Mouse (Mus musculus) right cerebral cortex, postnatal 14 days (tissue): ENCODE data around the gene Tlr9.

Experiments
- DNase-seq: peaks from one replicate; pipeline ENCODE4 v3.0.0; 2022

Gene Tlr9

DNA sequence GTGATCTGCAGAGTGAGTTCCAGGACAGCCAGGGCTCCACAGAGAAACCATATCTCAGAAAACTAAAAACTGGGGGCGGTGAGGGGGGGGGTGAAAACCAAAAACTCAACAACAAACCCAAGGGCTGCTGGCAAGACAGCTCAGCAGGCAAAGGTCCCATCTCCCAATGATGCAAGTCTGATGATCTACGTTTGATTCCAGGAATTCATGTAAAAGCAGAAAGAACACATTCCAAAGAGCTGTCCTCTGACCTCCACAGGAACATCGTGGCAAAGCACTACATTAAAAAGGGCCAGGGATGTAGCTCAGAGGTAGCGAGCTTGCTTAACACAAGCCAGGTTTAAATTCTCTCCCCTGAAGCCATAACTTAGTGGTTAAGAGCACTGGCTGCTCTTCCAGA is 48.3 kb downstream of the Tlr9 start:
- no peak for DNase-seq

DNA sequence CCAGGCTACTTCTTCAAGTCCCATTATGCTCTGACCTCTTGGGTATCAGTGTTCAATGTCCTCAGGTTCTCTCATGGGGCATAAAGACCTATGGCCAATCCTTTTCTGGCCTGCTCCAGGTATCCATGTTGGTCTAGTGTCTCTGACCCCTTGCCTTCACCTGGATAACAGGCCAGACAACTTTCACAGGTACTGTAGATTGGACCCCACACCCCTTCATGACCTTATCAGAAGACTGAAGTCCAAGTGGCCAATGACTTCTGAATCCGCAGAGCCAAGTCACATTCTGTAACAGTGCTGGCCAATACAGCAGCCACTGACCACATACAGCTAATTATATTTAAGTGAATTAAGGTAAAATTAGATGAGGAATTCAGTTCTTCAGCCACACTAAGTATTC is 49.9 kb downstream of the Tlr9 start:
- DNase-seq, result no peak

DNA sequence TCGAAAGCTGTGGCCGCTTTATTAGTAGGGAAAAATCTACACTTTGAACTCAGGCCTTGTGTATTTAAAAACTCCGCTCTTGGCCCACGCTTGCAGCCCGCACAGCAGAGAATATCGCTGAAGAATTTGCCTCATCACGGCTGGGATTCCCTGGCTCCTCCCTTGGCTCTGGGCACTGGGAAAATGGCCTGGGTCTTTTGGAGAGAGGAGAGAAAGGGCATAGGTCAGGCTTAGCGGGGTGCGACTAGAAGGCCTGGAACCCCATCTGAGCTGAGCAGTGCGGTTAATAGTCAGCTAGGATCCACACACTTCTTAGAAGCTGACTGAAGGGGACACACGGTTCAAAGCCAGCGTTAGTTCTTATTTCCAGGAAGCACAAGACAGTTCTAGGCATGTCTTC is 50.9 kb downstream of the Tlr9 start:
- DNase-seq, result no peak

DNA sequence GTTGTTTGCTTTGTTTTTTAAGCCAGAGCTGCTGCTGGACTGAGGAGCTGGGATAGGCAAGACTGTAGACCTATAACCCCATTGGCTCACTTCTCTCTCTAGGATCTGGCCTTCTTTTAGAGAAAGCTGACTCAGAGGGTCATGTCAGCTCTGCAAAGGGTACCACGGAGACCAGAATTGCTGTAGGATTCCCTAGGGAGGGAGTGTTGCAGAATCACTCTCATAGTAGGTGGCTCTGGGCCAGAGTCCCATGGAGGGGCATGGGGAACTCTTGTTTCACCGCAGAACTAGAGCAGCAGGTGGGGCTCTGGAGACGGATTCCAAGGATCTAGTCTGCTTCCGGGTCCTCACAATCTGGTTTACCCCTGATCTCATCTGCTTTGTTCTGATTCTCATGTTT is 51.4 kb downstream of the Tlr9 start:
- DNase-seq, result no peak

DNA sequence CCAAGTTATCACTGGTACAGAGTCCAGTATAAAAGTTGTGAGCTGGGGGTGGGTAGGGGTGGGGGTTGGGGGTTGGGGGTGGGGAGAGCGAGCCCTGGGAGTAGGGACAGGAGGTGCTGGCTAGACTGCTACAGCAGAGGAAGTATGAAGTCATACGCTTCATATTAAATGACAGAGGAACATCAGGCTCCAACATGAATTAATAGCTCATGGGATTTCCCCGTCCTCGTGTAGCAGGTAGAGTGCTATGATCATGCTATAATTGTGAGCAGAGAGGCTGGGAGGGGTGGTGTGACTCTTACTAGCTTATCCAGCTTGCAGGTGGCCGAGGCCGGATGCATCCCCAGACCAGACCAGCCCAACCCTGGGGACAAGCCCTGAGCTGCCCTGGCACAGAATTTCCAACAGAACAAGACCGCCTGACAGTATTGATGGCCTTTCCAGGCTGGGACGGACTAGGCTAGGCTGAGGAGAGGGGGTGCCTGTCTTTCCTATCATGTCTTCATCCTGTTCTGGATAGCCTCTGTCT is 52.3 kb downstream of the Tlr9 start:
- DNase-seq, result no peak

DNA sequence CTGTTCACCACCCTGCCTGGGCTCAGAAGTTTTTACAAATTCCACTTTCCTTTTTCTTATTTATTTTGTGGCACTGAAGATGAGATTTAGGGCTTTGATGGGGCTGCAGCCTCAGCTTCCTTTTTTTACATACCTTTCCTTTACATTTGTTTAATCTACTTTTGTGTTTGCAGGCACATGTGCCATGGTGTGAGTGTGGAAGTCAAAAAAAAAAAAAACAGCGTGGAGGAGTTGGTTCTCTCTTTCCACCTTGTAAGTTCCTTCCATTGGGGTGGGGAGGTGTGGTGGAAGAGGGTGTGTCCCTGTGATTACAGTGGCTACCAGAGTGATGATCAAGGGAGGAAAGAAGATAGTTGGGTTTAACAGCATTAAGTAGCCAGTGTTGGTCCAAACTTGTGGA is 53.4 kb downstream of the Tlr9 start:
- no peak for DNase-seq
